Mouse (Mus musculus): ENCODE measurements at regions not wholly inside any gene's neighbourhood (a gene's known extent, or its start where the extent isn't known, plus 50 kb on each side); places are given as distances from the start of the nearest gene placed in this dataset.

- DNase-seq (ENCODE audit: low read depth): no peak
- TF ChIP-seq POLR2A (IDR thresholded peaks at IDR 0.05; ENCODE audit: borderline replicate concordance, extremely low read depth, insufficient read depth, insufficient read length, poor library complexity, severe bottlenecking): no peak
Measured at GRCm38 (mm10) chr6:66291576-66291975, 243.6 kb upstream of the Mad2l1 start.

- TF ChIP-seq CTCF (IDR thresholded peaks at IDR 0.05; ENCODE audit: borderline replicate concordance, extremely low read depth, insufficient read depth, insufficient read length) (no peak), POLR2A (IDR thresholded peaks at IDR 0.05; ENCODE audit: borderline replicate concordance, extremely low read depth, insufficient read depth, insufficient read length, poor library complexity, severe bottlenecking) (no peak)
- DNase-seq (ENCODE audit: low read depth): peak; percentile 20
Measured at GRCm38 (mm10) chr6:66298056-66298455, 237.1 kb upstream of the Mad2l1 start.

- TF ChIP-seq POLR2A (IDR thresholded peaks at IDR 0.05; ENCODE audit: borderline replicate concordance, extremely low read depth, insufficient read depth, insufficient read length, poor library complexity, severe bottlenecking) (no peak), CTCF (IDR thresholded peaks at IDR 0.05; ENCODE audit: borderline replicate concordance, extremely low read depth, insufficient read depth, insufficient read length) (no peak)
- peak; percentile 29 for DNase-seq (ENCODE audit: low read depth)
Measured at GRCm38 (mm10) chr6:66300189-66300588, 235.0 kb upstream of the Mad2l1 start.

GRCm38 (mm10) chr6:66344848-66345247 lies 190.3 kb upstream of the Mad2l1 start:
- no peak for DNase-seq (ENCODE audit: low read depth)
- TF ChIP-seq POLR2A (IDR thresholded peaks at IDR 0.05; ENCODE audit: borderline replicate concordance, extremely low read depth, insufficient read depth, insufficient read length, poor library complexity, severe bottlenecking) (no peak), CTCF (IDR thresholded peaks at IDR 0.05; ENCODE audit: borderline replicate concordance, extremely low read depth, insufficient read depth, insufficient read length) (no peak)

- DNase-seq (ENCODE audit: low read depth): no peak
Measured at GRCm38 (mm10) chr6:66347356-66347755, 187.8 kb upstream of the Mad2l1 start.

GRCm38 (mm10) chr6:66361130-66361529 lies 174.1 kb upstream of the Mad2l1 start:
- DNase-seq (ENCODE audit: low read depth): peak; percentile 61

More at GRCm38 (mm10) chr6:66347356-66347755, 187.8 kb upstream of the Mad2l1 start:
- TF ChIP-seq CTCF (IDR thresholded peaks at IDR 0.05; ENCODE audit: borderline replicate concordance, extremely low read depth, insufficient read depth, insufficient read length): no peak
- TF ChIP-seq POLR2A (IDR thresholded peaks at IDR 0.05; ENCODE audit: borderline replicate concordance, extremely low read depth, insufficient read depth, insufficient read length, poor library complexity, severe bottlenecking): no peak

GRCm38 (mm10) chr6:66367263-66367662 lies 167.9 kb upstream of the Mad2l1 start:
- TF ChIP-seq POLR2A (IDR thresholded peaks at IDR 0.05; ENCODE audit: borderline replicate concordance, extremely low read depth, insufficient read depth, insufficient read length, poor library complexity, severe bottlenecking) (no peak), CTCF (IDR thresholded peaks at IDR 0.05; ENCODE audit: borderline replicate concordance, extremely low read depth, insufficient read depth, insufficient read length) (no peak)
- peak; percentile 80 for DNase-seq (ENCODE audit: low read depth)

More at GRCm38 (mm10) chr6:66361130-66361529, 174.1 kb upstream of the Mad2l1 start:
- TF ChIP-seq POLR2A (IDR thresholded peaks at IDR 0.05; ENCODE audit: borderline replicate concordance, extremely low read depth, insufficient read depth, insufficient read length, poor library complexity, severe bottlenecking): no peak
- no peak for TF ChIP-seq CTCF (IDR thresholded peaks at IDR 0.05; ENCODE audit: borderline replicate concordance, extremely low read depth, insufficient read depth, insufficient read length)

- DNase-seq (ENCODE audit: low read depth): peak; percentile 69
- TF ChIP-seq POLR2A (IDR thresholded peaks at IDR 0.05; ENCODE audit: borderline replicate concordance, extremely low read depth, insufficient read depth, insufficient read length, poor library complexity, severe bottlenecking) (no peak), CTCF (IDR thresholded peaks at IDR 0.05; ENCODE audit: borderline replicate concordance, extremely low read depth, insufficient read depth, insufficient read length) (no peak)
Measured at GRCm38 (mm10) chr6:66381279-66381934, 153.8 kb upstream of the Mad2l1 start.

GRCm38 (mm10) chr6:66382347-66383010 lies 152.7 kb upstream of the Mad2l1 start:
- no peak for DNase-seq (ENCODE audit: low read depth)
- no peak for TF ChIP-seq POLR2A (IDR thresholded peaks at IDR 0.05; ENCODE audit: borderline replicate concordance, extremely low read depth, insufficient read depth, insufficient read length, poor library complexity, severe bottlenecking)
- no peak for TF ChIP-seq CTCF (IDR thresholded peaks at IDR 0.05; ENCODE audit: borderline replicate concordance, extremely low read depth, insufficient read depth, insufficient read length)

GRCm38 (mm10) chr6:66395147-66395546 lies 140.0 kb upstream of the Mad2l1 start:
- TF ChIP-seq CTCF (IDR thresholded peaks at IDR 0.05; ENCODE audit: borderline replicate concordance, extremely low read depth, insufficient read depth, insufficient read length): no peak
- no peak for TF ChIP-seq POLR2A (IDR thresholded peaks at IDR 0.05; ENCODE audit: borderline replicate concordance, extremely low read depth, insufficient read depth, insufficient read length, poor library complexity, severe bottlenecking)
- no peak for DNase-seq (ENCODE audit: low read depth)

- DNase-seq (ENCODE audit: low read depth): no peak
- TF ChIP-seq POLR2A (IDR thresholded peaks at IDR 0.05; ENCODE audit: borderline replicate concordance, extremely low read depth, insufficient read depth, insufficient read length, poor library complexity, severe bottlenecking) (no peak), CTCF (IDR thresholded peaks at IDR 0.05; ENCODE audit: borderline replicate concordance, extremely low read depth, insufficient read depth, insufficient read length) (no peak)
Measured at GRCm38 (mm10) chr6:66397411-66397810, 137.8 kb upstream of the Mad2l1 start.

GRCm38 (mm10) chr6:66398674-66399073 lies 136.5 kb upstream of the Mad2l1 start:
- no peak for TF ChIP-seq POLR2A (IDR thresholded peaks at IDR 0.05; ENCODE audit: borderline replicate concordance, extremely low read depth, insufficient read depth, insufficient read length, poor library complexity, severe bottlenecking)
- TF ChIP-seq CTCF (IDR thresholded peaks at IDR 0.05; ENCODE audit: borderline replicate concordance, extremely low read depth, insufficient read depth, insufficient read length): no peak
- DNase-seq (ENCODE audit: low read depth): peak; percentile 70
